Mouse (Mus musculus): ENCODE data around the gene Apom. TPM values are rescaled to one million over a fixed set of nuclear protein-coding genes. Genes with fewer than 3 reads are reported as not detected.
A peak's percentile ranks its signal among the peaks of the same experiment; 100 is the strongest.

Apom gene
- not detected for total RNA-seq (2022)

DNA sequence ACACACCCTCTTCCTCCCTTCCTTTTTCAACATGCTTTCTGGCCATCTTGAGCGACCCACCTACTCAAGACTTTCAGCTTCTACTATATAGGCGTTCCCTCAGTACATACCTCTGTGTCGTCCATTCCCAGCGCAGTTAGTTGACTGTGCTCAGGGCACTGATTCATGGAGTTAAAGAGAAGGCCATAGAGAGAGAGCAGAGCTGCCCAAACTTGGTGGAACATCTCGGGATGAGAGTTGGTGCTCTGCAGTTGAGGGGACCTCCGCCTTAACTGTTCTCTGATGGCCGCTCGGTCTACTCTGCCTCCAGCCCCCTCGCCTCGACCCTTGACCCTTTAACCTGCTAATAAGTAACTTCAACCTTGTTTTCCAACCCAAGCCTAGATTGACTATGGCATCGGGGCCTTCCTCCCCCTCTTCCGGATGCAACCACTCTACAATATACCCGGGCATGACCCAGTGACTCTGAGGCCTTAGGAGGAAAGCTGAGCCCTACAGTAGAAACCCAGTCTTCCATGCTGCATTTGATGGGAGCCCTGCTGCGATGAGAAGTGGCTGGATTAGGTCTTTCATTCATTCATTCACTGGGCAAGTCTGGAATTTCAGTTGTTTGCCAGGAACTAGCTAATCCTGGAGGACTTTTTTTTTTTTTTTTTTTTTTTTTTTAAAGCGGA, at the start of gene Apom:
TSS of gene Apom (minus strand) at position 551 of the 674 bp plus-strand sequence.
- DNase-seq (ENCODE audit: low spot score in 2 of 2), result no peak

DNA sequence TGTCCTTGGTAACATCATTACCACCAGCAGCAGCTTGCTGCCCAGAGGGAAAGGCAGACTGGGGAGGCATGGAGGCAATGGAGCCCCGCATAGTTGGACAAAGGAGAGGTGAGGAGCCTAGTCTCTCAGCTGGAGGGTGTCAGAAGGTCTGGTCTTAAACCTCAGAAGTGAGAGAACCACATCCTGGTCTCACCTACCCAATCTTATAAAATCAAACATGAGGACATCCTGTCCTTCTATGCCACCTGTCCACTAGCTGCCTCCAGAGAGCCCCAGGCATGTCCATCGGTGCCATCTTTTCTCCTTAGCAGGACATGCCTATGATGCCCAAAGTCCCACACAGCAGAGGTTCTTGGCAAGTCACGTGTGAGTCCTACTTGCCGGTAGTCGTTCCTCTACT, 48.2 kb upstream of the Apom start:
- no peak for DNase-seq (ENCODE audit: low spot score in 2 of 2)

DNA sequence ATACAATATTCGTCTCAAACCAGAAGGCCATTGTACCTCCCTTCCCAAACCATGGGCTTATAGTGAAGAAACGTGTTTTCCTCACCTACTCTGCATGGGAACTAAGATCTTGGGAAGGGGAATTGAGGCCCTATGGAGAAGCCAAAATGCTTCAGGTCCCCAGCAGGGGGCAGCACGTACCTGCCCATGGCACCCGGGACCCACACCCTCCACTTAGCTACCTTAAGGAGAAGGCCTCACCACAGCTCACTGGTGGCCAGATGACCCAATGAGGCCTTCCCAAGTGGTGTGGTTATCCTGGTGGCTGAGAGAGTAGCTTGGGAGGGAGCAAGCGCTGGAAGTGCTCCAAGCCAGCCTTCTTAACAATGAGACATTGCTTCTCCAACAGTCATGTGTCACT, 46.7 kb upstream of the Apom start:
- no peak for DNase-seq (ENCODE audit: low spot score in 2 of 2)

DNA sequence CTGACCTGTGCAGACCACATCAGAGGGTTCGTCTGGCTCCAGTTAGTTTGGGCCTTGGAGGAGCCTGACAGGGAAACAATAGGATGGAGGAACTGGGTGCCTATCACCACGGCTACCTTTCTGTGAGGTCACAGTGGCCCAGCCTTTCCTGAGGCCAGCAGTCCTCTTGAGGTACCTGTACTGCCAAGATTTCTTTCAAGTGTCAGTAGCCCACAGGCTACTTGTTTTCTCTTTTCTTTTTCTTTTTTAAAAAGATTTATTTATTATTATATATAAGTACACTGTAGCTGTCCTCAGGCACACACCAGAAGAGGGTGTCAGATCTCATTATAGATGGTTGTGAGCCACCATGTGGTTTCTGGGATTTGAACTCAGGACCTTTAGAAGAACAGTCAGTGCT, 44.1 kb upstream of the Apom start, which contains the start of gene Aif1:
TSS of gene Aif1 (minus strand) at position 101 of the 400 bp plus-strand sequence.
- no peak for DNase-seq (ENCODE audit: low spot score in 2 of 2)

DNA sequence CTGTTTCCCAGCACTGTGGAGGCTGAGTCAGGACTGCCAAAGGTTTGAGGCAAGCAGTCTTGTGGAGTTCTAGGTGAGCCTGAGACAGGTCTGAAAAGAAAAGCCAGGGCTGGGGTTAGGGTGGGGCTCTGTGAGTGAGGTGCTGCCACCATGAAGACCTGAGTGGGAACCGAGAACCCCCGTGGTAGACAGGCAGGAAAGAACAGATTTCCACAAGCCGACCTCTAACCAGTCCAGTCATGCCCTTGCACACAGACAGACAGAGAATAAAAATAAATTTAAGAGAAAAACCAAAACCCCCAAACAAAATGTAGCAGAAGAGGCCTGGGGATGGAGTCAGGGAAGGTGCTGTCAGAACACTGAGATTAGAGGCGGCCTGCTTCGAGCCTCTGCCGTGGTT, 43.5 kb upstream of the Apom start:
- DNase-seq (ENCODE audit: low spot score in 2 of 2), result no peak

DNA sequence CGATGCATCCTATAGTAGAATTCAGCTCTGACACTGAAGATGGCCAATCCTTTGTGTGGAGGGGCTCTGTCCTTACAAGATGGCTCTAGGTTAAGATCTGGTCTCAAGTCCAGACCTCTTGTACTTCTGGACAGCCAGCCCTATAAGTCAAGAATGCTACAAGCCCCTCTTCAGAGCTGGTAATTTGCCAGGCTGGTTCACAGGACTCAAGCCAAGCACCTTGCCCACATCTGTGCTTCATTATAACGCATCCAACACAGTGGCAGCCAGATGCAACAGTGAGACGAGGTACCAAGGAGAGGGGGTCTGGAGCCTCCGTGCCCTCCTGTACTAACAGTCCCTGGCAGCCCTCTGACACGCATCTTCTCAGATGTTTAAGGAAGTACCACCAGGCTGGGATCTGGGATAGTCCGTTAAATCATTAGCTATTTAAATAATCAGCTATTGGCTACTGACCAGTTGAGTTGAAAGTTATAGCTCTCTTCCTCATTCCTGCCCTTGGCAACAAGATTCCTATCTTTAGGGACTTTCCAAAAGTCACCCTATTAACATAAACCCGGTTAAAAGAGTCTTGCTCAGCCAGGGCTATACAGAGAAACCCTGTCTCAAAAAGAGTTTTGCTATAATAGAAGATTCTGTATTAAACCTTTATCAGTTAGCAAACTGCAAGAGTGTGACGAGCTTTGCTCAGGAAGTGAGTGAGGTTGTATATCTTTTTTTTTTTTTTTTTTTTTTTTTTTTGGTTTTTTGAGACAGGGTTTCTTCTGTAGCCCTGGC, 42.5 kb upstream of the Apom start:
- DNase-seq (ENCODE audit: low spot score in 2 of 2), result no peak

DNA sequence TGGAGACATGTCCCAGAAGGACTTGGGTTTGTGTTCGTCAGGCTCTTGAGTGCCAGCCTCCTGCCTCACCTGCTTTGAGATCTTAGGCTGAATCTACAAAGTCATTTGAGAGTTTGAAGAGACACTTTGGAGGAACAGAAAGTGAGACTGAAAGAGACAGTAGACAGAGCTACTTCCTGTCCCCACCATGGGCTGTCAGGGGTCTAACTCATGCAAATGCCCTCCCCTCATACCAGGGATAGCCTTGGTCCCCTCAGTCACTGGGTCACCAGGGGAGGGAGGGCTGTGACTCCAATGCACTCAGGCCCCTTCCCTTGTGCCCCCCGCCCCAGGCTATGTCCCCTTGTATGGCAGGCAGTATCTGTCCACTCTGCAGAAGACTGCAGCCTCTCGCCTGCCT, 41.5 kb upstream of the Apom start:
- no peak for DNase-seq (ENCODE audit: low spot score in 2 of 2)

DNA sequence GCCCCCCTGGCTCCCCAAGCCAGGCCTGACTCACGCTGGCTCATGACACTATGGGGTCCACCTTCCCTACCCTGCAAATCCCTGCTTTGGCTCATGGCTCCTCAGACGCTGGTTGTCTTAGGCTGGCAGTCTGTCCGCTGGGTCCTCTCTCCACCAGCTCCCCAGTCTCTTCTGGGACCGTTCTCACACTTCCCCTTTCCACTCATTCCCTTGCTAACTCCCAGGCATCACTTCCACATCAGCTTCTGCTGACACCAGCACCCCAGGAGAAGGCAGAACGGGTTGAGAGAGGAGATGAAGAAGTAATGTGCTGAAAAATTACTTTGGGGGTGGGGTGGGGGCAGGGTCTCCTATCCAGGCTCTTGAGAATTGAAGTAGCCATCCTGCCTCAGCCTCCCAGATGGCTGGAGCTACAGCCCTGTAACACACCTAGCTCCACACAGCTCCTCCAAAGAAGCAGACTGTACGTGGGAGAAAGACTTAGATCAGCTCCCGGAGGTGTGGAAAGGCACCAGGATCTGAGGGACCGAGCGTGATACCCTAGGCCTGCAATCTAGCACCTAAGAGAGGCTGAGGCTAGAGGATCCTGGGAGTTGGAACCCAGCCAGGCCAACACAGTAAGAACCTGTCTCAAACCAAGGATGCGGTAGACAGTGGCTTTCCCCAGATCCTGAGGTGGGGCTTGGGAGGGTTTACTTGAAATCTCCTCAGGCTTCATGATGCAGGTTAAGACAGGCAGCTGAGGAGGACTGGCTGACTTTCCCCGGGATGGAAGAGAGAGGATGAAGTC, 40.8 kb upstream of the Apom start:
- DNase-seq (ENCODE audit: low spot score in 2 of 2), result peak in 1 of 2 experiments; percentile 72

DNA sequence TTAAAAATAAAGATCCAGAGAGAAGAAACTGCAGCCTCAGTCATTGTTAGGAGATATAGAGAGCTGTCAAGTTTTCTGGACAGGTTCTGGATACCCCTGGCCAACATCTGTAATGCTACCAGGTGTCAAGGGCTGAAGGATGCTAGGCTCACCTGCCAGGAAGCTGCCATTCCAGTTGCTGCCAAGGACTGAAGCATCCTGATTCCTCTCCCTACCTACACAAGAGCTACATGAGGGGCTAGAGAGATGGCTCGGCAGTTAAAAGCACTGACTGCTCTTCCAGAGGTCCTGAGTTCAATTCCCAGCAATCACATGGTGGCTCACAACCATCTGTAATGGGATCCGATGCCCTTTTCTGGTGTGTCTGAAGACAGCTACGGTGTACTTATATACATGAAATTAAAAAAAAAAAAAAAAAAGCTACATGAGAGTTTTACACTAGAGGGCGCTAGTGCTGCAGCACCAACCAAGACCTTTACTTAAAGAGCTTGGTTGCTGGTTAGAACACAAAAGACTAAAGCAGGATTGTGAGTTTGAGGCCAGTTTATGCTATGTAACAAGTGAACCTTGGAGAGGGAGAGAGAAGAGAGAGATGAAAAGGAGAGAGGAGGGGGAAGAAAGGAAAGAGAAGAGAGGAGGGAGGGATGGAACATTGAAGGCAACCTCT, 36.8 kb upstream of the Apom start:
- DNase-seq (ENCODE audit: low spot score in 2 of 2), result no peak

DNA sequence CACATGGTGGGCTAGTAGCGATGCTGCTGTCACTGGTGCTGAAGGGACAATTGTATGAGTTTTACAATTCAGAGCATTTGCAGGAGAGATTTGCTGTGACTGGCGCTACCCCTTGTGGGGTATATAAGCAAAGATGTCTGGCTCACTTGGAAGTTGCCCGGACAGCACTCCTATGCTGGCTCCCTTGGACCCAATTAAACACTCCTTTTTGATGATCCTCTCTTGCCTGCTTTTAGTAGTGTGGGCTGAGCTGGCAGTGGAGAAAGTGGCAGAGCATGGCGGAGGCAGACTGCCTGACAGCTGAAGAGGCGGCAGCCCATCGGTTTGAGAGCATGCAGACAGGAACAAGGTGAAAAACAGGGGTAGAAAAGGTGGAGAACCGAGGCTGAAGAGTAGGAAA, 35.9 kb upstream of the Apom start:
- DNase-seq (ENCODE audit: low spot score in 2 of 2), result peak in 1 of 2 experiments; percentile 50

DNA sequence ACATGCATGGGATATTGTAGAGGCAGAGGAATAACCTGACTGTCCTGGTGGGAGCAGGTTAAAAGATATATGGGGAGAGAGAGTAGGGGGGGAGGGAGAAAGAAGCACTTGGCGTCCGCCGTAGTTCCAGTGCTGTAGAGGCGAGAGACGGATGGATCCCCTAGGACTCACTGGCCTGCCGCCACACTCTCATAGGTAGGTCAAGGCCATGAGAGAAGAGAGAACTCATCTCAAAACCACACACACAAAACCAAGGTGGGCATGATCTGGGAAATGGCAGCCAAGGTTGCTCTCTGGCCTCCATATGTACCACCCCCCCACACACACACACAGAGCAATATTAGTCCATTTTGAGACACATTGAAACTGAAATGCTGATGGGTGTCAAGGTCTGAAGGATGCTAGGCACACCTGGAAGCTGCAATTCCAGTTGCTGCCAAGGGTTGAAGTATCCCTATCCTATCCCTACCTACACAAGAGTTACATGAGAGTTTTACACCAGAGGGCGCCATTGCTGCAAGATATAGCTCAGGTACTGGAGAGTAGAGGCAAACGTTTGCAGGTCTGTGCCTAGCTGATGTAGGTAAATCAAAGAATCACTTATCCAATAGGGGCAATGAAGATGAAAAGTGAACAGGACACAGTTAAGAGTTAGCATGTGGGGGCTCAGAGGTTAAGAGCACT, 34.6 kb upstream of the Apom start:
- peak in 1 of 2 experiments; percentile 70 for DNase-seq (ENCODE audit: low spot score in 2 of 2)

DNA sequence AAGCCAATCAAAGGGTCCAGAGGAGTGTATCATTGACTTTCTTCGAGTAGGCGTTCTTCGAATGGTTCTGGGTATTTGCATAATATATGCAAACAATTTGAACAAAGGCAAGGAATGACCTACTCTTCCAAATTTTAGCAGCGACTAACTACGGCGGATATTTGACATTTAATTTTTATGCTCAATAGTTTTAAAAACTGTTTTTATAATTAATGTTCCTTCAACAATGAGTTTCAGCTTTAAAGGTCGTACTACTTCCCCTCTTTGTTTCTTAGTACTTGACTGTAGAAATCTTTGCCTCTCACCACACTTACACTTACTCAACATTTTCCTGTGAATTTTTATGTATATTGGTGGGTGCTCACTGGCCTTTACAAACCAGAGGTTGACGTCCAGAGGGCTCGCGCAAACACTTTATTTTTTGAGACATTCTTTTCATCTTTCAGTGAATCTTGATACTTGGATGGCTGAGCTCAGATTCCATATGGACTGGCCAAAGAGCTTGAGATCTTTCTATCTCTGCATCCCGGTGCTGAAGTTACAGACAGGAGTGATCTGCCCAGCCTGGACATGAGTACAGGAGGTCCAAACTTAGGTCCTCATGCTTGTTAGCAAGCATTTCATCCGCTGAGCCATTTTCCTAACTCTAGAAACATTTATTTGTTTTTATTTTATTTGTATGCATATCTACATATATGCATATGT, 33.8 kb upstream of the Apom start:
- no peak for DNase-seq (ENCODE audit: low spot score in 2 of 2)

DNA sequence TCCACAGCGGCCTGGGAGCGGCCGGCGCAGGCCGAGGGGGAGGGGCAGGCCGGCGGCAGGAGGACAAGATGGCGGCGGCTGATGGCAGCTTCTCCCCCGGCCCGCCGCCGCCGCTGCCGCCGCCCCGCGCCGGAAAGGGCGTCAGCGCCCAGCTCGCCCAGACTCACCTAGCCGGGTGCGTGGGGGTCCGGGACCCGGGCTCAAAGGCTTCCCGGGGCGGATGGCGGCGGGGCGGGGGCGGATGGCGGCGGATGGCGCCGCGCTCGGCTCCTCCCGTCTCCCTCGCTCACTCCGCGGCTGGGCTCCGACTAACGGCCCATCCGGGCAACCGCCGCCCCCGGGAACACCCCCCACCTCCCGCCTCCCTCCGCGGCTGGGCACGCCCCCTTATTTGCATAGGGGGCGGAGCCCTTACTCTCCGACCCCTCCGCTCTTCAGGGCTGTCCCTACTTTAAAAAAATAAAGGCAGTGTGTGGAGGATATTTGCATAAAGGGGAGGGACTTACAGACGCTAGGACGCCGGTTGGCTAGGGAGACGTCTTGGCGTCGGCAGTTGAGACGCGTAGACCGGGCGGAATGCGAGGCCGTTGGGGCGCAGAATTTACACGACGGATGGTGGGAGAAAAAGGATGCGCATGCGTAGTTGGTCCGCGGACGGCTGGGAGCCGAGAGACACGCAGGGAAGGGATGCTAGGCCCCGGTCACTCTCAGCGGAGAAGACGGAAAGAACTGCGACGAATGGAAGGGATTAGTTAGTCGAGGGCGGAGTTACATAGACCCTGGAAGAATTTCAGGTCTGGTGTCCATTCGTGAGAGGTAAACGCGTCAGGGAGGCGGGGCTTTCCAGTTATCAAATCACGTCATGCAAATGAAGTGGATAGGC, 33.0 kb upstream of the Apom start, which contains the start of gene Prrc2a:
TSS of gene Prrc2a (minus strand) at position 330 of the 883 bp plus-strand sequence.
- DNase-seq (ENCODE audit: low spot score in 2 of 2), result peak; percentile 98 to 99

DNA sequence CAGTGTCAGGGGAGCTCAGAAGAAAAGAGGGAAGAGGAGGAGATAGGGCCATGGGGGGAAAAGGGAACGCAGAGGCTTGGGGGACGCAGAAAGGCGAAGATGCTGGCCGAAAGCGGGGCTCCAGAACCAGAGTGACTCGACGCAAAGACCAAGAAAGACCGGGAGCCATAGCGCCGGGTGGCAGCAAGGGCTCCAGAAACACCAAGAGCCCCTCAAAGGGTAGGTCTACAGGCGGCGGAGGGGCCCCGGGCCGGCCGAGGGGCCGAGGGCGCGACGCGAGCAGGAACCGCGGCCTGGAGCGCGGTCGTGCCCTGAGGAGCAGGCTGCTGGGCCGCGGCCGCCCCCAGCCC, 32.3 kb upstream of the Apom start:
- no peak for DNase-seq (ENCODE audit: low spot score in 2 of 2)

DNA sequence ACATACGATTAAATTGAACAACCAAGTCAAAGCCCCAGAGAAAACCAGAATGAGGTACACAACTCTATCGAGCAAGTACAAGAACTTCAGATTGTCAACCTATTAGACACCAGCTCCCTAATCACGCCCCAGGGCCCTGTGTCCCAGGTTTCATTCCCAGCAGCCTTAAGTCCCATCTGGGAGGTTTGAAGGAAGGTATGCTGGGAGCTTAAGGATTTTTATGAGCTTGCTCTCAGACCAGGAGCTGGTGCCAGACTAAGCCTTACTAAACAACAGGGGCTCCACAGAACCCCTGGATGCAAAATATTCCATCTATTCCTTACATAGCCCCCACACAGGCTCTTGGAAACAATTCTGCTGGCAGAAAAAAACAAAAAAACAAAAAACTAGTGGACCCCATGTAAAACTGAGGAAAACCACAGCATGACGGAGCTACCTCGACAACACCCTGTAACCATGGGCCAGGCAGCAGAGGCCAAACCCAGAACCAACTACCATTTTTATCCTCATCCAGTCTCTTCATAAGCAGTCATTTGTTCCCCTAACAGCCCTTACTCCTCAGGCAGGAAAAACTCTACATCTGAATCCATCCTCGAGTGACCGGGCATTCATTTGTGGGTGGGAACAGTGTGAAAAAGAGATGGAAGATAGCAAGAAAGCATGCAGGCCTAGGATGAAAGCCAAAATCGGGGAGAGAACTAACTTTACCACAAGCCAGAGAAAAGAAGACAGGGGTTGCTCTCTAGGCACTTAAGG, 31.7 kb upstream of the Apom start:
- no peak for DNase-seq (ENCODE audit: low spot score in 2 of 2)

DNA sequence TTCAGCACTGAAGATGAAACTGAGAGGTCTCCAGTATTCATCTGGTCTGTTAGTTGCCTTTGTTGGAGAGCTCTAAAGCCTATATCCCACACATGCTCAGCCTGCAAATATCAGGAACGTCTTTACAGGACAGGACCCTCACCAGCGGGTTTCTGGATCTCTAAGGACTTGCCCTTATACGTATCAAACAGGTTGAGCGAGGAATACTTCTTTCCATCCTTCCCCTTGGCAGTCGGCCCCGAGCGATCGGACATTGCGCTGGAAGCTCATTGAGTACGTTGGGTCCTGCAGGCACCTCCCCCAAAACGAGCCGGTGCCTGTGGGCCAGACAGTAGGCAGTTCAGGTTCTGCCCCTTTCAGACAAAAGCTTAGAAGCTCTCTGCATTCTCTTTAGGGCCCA, 30.9 kb upstream of the Apom start:
- no peak for DNase-seq (ENCODE audit: low spot score in 2 of 2)

DNA sequence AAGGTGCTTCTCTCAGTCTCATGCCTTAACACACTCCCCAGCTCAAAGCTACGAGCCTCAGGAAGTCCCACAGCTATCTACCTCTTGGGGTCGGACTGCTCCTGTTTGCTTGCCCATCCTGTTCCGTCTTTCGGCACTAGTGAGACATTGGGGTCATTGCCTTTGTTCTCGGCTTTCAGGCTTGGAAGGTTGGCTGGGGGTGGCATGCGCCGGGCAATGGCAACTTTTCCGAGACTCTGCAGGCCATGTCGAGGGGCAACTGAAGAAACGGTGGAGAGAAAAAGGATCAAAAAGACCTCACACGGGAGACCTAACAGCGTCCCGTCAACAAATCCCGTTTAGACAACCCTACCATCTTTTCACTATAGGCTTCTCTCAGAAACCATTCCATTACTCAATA, 30.3 kb upstream of the Apom start:
- no peak for DNase-seq (ENCODE audit: low spot score in 2 of 2)

DNA sequence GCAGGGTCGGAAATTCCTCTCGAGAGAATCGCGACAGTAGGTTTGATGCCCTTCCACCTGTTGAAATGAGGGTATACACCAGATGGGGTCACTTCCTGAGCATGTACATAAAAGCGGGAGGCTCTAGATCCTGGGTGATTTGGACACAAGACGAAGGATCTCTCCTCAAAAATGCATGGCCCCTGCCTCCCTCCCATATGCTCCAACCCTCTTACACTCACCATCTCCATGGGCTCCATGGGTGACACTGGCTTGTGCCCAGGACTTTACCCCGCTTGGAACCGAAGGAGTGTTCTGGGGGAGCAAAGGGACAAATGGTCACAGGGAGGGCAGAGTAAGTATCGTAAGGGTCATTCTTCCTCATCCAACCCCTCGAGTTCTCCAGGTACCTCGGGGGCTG, 29.6 kb upstream of the Apom start:
- no peak for DNase-seq (ENCODE audit: low spot score in 2 of 2)

DNA sequence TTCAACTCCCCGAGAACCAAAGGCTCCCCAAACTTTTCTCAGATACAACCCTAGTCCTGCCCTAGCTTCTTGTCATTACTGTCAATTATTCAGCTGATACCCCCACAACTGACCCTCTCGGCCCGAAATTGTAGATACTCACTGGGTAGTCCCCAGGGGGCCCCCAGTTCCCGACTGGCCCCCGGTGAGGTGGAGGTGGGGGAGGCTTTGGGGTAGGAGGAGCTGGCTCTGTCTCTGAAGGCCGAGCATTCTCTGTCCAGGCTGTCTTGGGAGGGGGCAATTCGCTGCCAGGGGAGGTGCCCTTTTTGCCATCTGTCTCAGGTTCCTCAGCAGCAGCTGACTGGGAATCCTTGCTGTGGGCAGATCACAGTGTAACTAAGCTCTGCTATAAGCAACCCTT, 27.8 kb upstream of the Apom start:
- no peak for DNase-seq (ENCODE audit: low spot score in 2 of 2)
